Mouse (Mus musculus) bone marrow, adult 2 months (tissue): ENCODE results near the gene Tenm4. TPM values are rescaled to one million over a fixed set of nuclear protein-coding genes. Genes with fewer than 3 reads are reported as not detected.

Source experiments
- H3K27ac ChIP-seq: fragments of 200-500 bp; 2 replicates; pipeline ENCODE4 v1.5.1; 2012; ENCODE audit warnings: low read depth, mild to moderate bottlenecking, control low read depth, inconsistent platforms, low read length; ENCODE audit not compliant: control insufficient read depth, poor library complexity, insufficient read depth
- H3K4me1 ChIP-seq: fragments of 200-500 bp; 2 replicates; pipeline ENCODE4 v1.6.1; 2011; ENCODE audit warnings: low read length; ENCODE audit not compliant: control insufficient read depth, insufficient read depth
- H3K4me3 ChIP-seq: fragments of 200-500 bp; replicated peaks from 2 replicates; pipeline ENCODE3; 2011; ENCODE audit warnings: mild to moderate bottlenecking, low read depth, low read length, control low read depth; ENCODE audit not compliant: control insufficient read depth
- CTCF ChIP-seq: fragments of 200-500 bp; IDR thresholded peaks from 2 replicates; pipeline ENCODE4 v1.5.1; 2011; ENCODE audit warnings: low read length, control low read depth; ENCODE audit not compliant: control insufficient read depth, insufficient read depth
- POLR2A ChIP-seq: fragments of 200-500 bp; IDR thresholded peaks from 2 replicates; pipeline ENCODE4 v1.6.1; 2011; ENCODE audit warnings: low read depth, mild to moderate bottlenecking, control low read depth, low read length, borderline replicate concordance; ENCODE audit not compliant: control insufficient read depth
- WGBS: fragments of 180-500 bp; shearing (Covaris S2); methylation state at CpG from one replicate; pipeline ENCODE4 v1.1.7; 2018; 5-methylcytosine and 5-hydroxymethylcytosine counted together
- polyA plus RNA-seq: library from polyadenylated mRNA; stranded (reverse); fragments of >200 nt; gene quantifications from 2 replicates; pipeline ENCODE4 v1.2.4, GENCODE M21; 2011; ENCODE audit warnings: low replicate concordance; ENCODE audit not compliant: missing spikeins, insufficient read depth, insufficient read length

The Tenm4 gene
- polyA plus RNA-seq, 1 experiment: 1.3 TPM

DNA sequence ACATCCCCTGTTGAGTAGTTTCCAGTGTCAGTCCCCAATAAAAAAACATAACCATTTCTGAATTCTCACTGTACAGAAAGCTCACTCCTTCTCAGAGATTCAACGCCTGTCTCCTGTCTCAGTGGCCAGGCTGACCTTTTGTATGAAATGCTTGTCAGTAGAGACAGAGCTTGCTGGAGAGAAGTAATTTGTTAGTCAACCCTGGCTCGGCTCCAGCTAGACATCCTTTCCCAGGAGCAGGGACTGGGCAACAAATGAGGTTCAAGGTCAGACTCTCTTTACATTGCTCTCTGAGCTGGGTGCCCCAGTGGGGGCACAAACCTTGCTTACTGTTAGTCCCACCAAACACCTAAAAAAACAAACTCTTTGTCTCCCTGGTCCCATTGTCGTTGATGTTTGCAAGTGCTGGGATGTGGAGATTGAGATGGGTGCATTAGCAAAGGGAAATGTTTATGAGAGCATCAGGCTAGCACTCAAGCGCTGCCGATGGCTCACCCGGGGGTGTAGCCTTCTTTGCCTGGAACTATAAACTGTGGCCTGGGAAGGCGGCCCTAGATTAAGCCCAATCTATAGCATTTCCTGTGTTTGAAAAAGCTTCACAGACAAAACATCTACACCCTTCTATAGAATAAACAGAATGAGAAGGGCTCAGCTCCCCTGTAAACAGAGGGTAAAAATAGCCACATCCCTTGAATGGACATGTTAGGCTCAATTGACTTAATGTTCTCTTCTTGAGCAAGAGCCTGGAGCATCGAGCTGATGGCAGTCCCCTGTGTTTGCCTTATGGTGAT, 673.3 kb downstream of the Tenm4 start:
- TF ChIP-seq CTCF: no peak
- TF ChIP-seq POLR2A: no peak
- Histone ChIP-seq H3K4me3 (no peak overlapping the region), H3K27ac (no peak overlapping the region), H3K4me1 (no peaks in the 10 kb centered on the region)
- 82% methylated on average over 8 of the region's 8 CpGs for WGBS

DNA sequence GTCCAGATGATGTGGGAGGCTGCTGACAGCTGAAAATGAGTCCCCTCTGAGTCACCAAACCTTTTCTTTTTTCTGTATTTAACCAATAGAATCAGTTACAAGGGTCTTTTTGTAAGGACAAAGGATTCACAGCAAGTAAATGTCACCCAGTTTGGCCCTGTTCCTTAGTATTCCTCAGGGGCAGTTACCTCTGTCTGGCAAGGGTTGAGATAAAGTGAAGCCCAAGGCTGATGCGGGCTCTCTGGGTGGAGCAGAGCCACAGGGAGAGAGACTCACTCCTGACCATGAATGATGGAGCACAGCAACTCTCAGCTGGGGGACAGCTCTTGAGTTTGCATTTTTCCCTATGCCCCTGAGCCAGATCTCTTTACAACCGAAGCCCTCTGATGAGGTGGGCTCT, 681.7 kb downstream of the Tenm4 start:
- no peak overlapping the region for H3K4me3 ChIP-seq
- WGBS: 76% methylated on average over 2 of the region's 2 CpGs
- no peak overlapping the region for H3K27ac ChIP-seq
- peaks cover 1% of the 10 kb centered on the region; the same call in 1 of the 2 replicates for H3K4me1 ChIP-seq
- TF ChIP-seq CTCF (no peak), POLR2A (no peak)

DNA sequence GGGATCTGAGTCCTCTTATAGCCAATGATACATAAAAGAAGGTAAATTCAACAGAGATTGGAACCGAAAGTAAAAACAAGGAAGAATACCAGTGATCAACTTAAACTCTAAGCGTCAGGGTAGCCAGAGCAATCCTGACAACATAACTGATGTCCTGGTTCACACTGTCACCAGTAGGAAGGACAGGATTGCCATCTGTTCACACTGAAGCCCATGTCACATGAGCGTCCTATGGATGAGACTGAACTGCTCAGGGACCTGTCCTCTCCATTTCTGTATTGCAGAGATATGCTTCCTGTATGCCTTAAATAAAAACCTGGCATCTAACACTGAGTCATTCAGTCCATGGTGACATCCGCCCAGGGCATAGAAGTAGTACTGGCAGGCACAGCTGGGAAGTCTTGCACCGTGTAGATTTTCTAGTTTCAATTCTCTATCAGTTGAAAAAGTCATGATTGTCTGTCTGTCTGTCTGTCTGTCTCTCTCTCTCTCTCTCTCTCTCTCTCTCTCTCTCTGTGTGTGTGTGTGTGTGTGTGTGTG, 684.9 kb downstream of the Tenm4 start:
- peaks cover 1% of the 10 kb centered on the region; the same call in 1 of the 2 replicates for H3K4me1 ChIP-seq
- TF ChIP-seq POLR2A: no peak
- TF ChIP-seq CTCF: no peak
- 23% methylated on average over 5 of the region's 5 CpGs for WGBS

DNA sequence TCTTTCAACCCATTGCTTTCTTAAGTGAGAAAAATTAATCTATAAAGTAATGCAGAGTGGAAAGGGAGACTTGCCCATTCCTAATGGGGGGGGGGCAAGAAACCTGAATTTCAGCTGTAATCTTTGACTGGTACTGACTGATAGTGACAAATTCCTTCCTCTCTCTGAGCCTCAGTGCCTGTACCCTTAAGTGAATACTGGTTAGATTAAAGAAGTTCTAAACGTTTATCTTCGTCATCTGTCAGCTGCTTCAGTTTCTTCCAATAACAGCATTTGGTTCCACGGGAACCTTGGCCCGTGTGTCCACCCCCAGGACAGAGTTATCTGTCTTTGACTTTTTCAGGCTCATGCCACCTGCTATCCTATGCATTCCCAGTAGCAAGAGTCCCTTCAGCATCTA, 685.5 kb downstream of the Tenm4 start:
- H3K4me1 ChIP-seq: peaks cover 1% of the 10 kb centered on the region; the same call in 1 of the 2 replicates
- TF ChIP-seq CTCF (no peak), POLR2A (no peak)
- no peak overlapping the region for H3K4me3 ChIP-seq
- 27% methylated on average over 4 of the region's 4 CpGs for WGBS
- no peak overlapping the region for H3K27ac ChIP-seq

More for the DNA sequence above, 684.9 kb downstream of the Tenm4 start:
- Histone ChIP-seq H3K27ac (no peak overlapping the region), H3K4me3 (no peak overlapping the region)

DNA sequence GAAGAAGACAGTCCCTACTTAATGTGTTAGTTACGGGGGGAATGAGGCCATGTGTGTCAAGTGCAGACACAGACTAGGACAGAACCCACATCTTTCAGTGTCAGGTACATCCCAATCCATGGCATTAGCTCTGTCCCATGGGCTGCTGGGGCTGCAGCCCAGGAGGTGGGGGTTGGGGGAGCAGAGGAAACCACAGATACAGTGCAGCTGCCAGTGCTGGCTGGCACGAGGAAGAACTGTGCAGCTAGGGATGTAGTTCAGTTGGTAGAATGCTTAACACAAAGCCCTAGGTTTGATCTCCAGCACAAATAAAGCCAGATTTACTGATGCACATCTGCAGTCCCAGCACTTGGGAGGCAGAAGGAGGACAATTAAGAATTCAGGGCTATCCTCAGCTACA, 688.0 kb downstream of the Tenm4 start:
- H3K4me3 ChIP-seq: no peak overlapping the region
- no peak overlapping the region for H3K27ac ChIP-seq
- 44% methylated on average over 2 of the region's 2 CpGs for WGBS
- no peak for TF ChIP-seq CTCF
- no peak for TF ChIP-seq POLR2A
- peaks cover 1% of the 10 kb centered on the region; the same call in 1 of the 2 replicates for H3K4me1 ChIP-seq

DNA sequence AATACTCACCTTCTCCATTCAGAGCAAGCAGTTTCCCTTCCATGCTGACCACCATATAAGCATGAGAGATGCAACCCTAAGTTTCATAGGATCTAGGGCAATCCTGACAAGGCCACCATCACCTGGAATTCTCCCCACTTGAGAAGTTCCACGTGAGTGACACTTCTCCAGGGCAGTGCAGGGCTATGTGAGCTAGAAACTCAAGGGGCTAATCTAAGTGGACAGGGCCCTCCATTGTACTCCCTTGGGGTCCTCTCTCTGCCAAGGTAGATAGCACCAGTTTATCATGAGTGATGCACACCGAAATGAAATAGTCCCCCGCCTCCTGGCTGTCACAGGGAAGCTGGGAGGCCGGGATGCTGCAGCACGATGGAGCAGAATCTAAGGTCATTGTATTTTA, 688.6 kb downstream of the Tenm4 start:
- H3K4me1 ChIP-seq: peaks cover 1% of the 10 kb centered on the region; the same call in 1 of the 2 replicates
- no peak for TF ChIP-seq CTCF
- TF ChIP-seq POLR2A: no peak
- WGBS: 81% methylated on average over 5 of the region's 5 CpGs
- no peak overlapping the region for H3K4me3 ChIP-seq
- H3K27ac ChIP-seq: no peak overlapping the region

DNA sequence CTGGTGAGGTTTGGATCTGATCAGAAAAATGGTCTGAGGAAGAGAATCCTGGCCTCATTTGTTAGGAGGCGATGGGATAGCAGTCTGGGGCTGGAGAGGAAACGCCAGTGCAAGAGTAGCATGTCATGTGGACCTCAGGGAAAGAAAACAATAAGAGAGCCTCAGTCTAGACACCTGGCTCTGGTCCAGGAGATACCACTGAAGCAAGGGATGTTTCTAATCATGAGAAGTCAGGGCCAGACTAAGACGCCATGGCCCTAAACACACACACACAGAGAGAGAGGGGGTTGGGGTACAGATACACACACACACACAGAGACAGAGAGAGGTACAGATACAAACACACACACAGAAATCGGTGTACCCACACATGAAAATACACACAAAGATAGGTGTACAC, 689.6 kb downstream of the Tenm4 start:
- Histone ChIP-seq H3K4me3 (no peak overlapping the region), H3K27ac (no peak overlapping the region), H3K4me1 (peaks cover 1% of the 10 kb centered on the region; the same call in 1 of the 2 replicates)
- TF ChIP-seq CTCF (no peak), POLR2A (no peak)
- 59% methylated on average over 4 of the region's 4 CpGs for WGBS

DNA sequence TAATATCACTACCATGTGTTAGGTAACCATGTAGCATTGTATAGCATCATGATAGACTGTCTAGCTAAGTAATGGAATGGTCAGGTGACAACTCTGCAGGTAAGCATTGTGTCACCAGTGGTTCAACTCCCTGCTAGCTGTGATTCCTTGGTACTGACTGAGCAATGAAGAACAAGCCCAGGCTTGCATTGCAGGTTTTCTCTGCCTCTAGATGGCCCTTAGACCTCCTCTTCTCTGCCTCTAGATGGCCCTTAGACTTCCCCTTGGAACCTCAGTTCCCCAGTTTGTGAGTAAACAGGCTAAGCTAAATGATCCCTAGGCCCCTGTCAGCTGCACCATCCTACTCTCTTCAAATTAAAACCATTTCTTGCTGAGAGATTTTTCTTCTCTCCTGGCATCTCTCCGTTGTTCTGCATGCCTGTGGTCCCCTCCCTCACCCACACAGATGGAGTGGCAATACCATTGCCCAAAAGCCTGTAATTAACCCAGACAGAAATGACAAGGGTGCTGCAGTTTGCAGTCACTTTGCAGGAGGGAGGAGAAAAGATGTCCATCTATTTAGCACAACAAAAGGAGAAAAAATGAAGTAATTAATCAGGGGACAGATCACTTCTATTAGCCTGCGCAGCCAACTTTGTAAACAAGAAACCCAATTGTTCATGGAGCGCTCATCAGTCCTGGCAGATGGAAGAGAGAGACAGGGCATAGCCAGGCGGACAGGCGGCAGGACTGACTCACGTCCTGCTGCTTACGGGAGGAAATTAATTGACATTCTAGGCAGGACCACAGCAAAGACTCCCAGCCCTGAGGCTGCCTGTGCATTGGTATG, 694.1 kb downstream of the Tenm4 start:
- no peak for TF ChIP-seq POLR2A
- no peak overlapping the region for H3K4me3 ChIP-seq
- no peak overlapping the region for H3K27ac ChIP-seq
- no peaks in the 10 kb centered on the region for H3K4me1 ChIP-seq
- 85% methylated on average over 7 of the region's 7 CpGs for whole genome bisulfite sequencing
